Mouse (Mus musculus) brain, adult 10 weeks (tissue): ENCODE measurements around the gene Slc25a47. TPM values are rescaled to one million over a fixed set of nuclear protein-coding genes. Genes with fewer than 3 reads are reported as not detected.

Source experiments
- polyA plus RNA-seq: library from polyadenylated mRNA; stranded (reverse); fragments of 350-450 nt; fragmentation: Illumina TruSeq; extraction: RNeasy Lipid Tissue Mini Kit (QIAGEN cat#74804); gene quantifications from one replicate; pipeline ENCODE4 v1.2.3, GENCODE M21; 2015; ENCODE audit warnings: low read depth, low replicate concordance

Slc25a47 gene
- 7.7 TPM for polyA plus RNA-seq

DNA sequence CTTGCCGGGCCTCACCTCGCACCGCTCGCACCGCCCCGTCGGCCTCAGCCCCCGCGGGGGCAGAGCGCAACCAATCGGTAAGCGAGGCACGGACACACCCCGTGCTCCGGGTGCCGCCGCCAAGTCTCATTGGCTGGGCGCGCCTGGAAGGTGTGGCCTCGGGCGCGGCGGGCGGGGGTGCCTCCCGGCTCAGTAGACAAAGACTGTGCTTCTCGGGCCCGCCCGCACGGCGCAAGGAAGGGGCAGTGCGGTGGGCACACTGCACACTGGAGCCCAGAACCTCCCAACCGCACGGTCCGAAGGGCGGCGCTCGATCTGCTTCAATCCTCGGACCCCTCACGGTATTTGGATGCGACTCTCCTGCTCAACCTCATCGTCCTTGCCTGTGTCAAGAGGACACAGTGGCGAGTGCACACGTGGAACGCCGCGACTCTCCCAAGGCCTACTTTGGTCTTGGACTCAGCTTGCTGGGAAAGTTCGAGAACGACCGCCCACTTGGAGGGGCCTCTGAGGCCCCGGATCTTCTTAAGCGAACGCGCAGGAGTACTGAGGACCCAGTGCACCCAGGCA lies at the start of gene Slc25a47, which contains the start of gene Slc25a29:
Gene Slc25a47 (plus strand): TSS at position 207 of the 570 bp plus-strand sequence.
Gene Slc25a29 (minus strand): TSS at position 44 of the 570 bp plus-strand sequence.

GRCm38 (mm10) chr12:108792546-108793452 lies 43.0 kb upstream of the Slc25a47 start, which contains the start of gene Yy1:
TSS of gene Yy1 (plus strand) at chr12:108792973.

GRCm38 (mm10) chr12:108892989-108893714 lies 57.3 kb downstream of the Slc25a47 start, which contains the start of gene Wdr25:
TSS of gene Wdr25 (plus strand) at chr12:108893631.

DNA sequence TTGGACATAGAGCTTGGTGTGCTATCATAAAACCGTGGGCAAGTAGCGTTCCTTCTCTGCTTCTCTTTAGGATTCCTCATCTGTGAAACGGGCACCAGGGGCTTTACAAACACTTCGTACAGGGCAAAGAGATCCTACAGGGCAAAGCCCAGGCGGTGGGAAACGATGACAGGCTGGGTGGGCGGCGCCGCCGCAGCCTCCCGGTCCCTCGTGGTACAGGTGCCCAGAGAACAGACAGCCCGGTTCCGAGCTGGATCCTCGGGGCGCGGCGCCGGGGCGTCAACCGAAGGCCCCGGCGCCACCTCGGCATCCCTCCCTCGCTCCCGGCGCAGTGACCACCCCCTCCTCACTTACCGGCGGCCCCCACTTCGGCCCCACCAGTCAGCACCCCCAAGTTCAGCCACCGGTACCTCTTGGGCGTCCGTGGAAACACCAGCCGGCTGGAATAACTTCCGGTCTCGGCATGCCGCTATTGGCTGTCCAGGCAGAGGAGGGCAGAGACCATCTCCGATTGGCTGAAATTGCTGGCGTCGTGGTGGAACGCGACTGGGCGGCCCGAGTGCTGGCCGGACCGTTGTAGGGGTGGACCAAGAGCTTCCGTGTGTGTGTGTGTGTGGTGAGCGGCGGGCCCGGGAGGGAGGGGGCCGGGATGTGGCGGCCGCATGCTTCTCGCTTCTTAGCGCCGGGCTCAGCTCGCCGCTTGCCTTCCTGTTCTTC lies 58.0 kb downstream of the Slc25a47 start, which contains the start of gene Wars:
Gene Wars (minus strand): TSS at position 460 of the 717 bp plus-strand sequence.

Other genes starting within 250 kb of the Slc25a47 start
- 5.4 TPM for gene Degs2, start 133.7 kb upstream of the Slc25a47 start, polyA plus RNA-seq
- gene Yy1, start 43.1 kb upstream of the Slc25a47 start, polyA plus RNA-seq, result 30.6 TPM
- gene Slc25a29, start 163 bp upstream of the Slc25a47 start, polyA plus RNA-seq, result 13.8 TPM
- 8.4 TPM for gene Wdr25, start 57.6 kb downstream of the Slc25a47 start, polyA plus RNA-seq
- 77.5 TPM for gene Wars, start 58.1 kb downstream of the Slc25a47 start, polyA plus RNA-seq
- gene Begain, start 232.2 kb downstream of the Slc25a47 start, polyA plus RNA-seq, result 96.3 TPM